Mouse (Mus musculus) heart, adult 2 months (tissue): Measurements from ENCODE around the gene Hist2h2aa1.
"Not testable (repeated sequence)": the region's sequence is repeated elsewhere in the genome, so short reads cannot be mapped to it uniquely, and the experiment has no call there.

Experiments used
- EP300 ChIP-seq: fragments of 200-500 bp; IDR thresholded peaks from 2 replicates; pipeline ENCODE4 v1.6.1; 2011; ENCODE audit warnings: low read depth, low read length, control low read depth; ENCODE audit not compliant: insufficient read depth
- POLR2A ChIP-seq: fragments of 200-500 bp; IDR thresholded peaks from 2 replicates; pipeline ENCODE4 v1.6.1; 2011; ENCODE audit warnings: mild to moderate bottlenecking, low read depth, low read length, control low read depth; ENCODE audit not compliant: insufficient read depth

DNA sequence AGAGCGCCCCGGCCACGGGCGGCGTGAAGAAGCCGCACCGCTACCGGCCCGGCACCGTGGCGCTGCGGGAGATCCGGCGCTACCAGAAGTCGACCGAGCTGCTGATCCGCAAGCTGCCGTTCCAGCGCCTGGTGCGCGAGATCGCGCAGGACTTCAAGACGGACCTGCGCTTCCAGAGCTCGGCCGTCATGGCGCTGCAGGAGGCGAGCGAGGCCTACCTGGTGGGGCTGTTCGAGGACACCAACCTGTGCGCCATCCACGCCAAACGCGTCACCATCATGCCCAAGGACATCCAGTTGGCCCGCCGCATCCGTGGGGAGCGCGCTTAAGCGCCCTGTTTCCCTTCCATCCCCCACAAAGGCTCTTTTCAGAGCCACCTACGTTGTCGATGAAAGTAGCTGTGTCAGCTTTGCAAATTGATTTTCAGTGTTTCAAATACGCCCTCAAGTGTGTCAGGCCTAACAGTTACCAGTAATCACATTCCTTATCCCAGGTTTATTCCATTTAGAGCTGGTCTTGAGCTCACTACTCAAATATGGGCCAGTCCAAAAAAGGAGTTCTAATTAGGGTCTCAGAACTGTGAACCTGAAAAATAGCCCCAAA is 23.6 kb downstream of the Hist2h2aa1 start:
- TF ChIP-seq POLR2A = 0 out of 2 replicates have a peak, but pooled peaks have one; percentile 6
- not testable (repeated sequence) for TF ChIP-seq EP300
